27 mouse cellular contexts compared by ENCODE assay signal in the genomic region with DNA sequence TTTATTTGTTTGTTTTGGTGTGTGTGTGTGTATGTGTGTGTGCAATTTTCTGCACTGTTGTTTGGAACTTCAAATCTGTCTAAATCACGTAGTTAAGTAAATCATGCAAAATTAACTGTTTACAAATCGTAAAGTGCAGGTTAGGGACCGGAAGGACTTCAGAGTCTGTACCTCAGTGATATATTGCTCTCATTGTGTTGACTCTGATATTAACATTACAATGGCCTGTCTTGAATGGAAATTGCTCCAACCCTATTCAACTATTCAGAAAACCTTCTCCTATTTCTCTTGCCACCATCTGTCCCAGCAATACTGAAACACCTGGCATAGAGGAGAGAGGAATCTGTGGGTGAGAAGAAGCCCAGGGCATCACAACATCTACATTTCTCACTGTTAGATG.
DNase-seq lines count a peak whose midpoint lies in the region; ATAC-seq and TF ChIP-seq lines count a peak whose summit lies in the region.
"Had no signal": no experiment of that assay in that cellular context is flagged by ENCODE, and none has a peak within 500 bp of the region (broad histone marks: within the 10 kb centered on the region; RNA-seq: fewer than 3 reads in every experiment).

No protein-coding gene starts in this region.

- H3K27me3 ChIP-seq in hindbrain, embryonic 12.5 days, result no peaks in the 10 kb centered on the region
- H3K27me3 ChIP-seq in hindbrain, embryonic 16.5 days (replicated peaks; ENCODE audit: control insufficient read depth, insufficient read depth, low read length), result no peaks in the 10 kb centered on the region
- H3K27me3 ChIP-seq in neural tube, embryonic 11.5 days (ENCODE audit: control insufficient read depth, insufficient read depth, low read length), result no peaks in the 10 kb centered on the region
- no peaks in the 10 kb centered on the region for H3K27me3 ChIP-seq in neural tube, embryonic 15.5 days (replicated peaks)
- H3K27me3 ChIP-seq: embryonic facial prominence, embryonic 13.5 days; forebrain, embryonic 12.5 days; forebrain, embryonic 15.5 days; heart, embryonic 13.5 days; hindbrain, embryonic 13.5 days had no signal

- no peak overlapping the region for H3K9ac ChIP-seq in hindbrain, embryonic 12.5 days
- H3K9ac ChIP-seq in hindbrain, embryonic 16.5 days (ENCODE audit: low read depth, low read length), result no peak overlapping the region
- H3K9ac ChIP-seq in neural tube, embryonic 11.5 days (ENCODE audit: low read length), result no peak overlapping the region
- no peak overlapping the region for H3K9ac ChIP-seq in neural tube, embryonic 15.5 days (replicated peaks)
- H3K9ac ChIP-seq: embryonic facial prominence, embryonic 13.5 days; forebrain, embryonic 12.5 days; forebrain, embryonic 15.5 days; heart, embryonic 13.5 days; hindbrain, embryonic 13.5 days had no signal

- no peaks in the 10 kb centered on the region for H3K36me3 ChIP-seq in hindbrain, embryonic 12.5 days
- H3K36me3 ChIP-seq in hindbrain, embryonic 16.5 days (ENCODE audit: control insufficient read depth, insufficient read depth, low read length), result no peaks in the 10 kb centered on the region
- no peaks in the 10 kb centered on the region for H3K36me3 ChIP-seq in neural tube, embryonic 11.5 days (ENCODE audit: control insufficient read depth, insufficient read depth, low read length)
- H3K36me3 ChIP-seq in neural tube, embryonic 15.5 days, result no peaks in the 10 kb centered on the region
- H3K36me3 ChIP-seq: embryonic facial prominence, embryonic 10.5 days; embryonic facial prominence, embryonic 13.5 days; forebrain, embryonic 12.5 days; forebrain, embryonic 15.5 days; heart, embryonic 10.5 days; heart, embryonic 13.5 days; hindbrain, embryonic 13.5 days had no signal

- H3K4me3 ChIP-seq in hindbrain, embryonic 12.5 days, result no peak overlapping the region
- H3K4me3 ChIP-seq in hindbrain, embryonic 16.5 days (ENCODE audit: low read length), result no peak overlapping the region
- H3K4me3 ChIP-seq in neural tube, embryonic 11.5 days (ENCODE audit: low read depth, low read length), result no peak overlapping the region
- H3K4me3 ChIP-seq in neural tube, embryonic 15.5 days (replicated peaks), result no peak overlapping the region
- H3K4me3 ChIP-seq in gastrocnemius, adult 2 months, result no peak overlapping the region
- H3K4me3 ChIP-seq: embryonic facial prominence, embryonic 10.5 days; embryonic facial prominence, embryonic 13.5 days; erythroblast, embryonic 14.5 days; forebrain, embryonic 12.5 days; forebrain, embryonic 15.5 days; heart, adult 2 months; heart, embryonic 10.5 days; heart, embryonic 13.5 days; hindbrain, embryonic 13.5 days had no signal

- DNase-seq in embryo, embryonic 10 days (ENCODE audit: low spot score), result peak; percentile 6
- DNase-seq in embryo, embryonic 11 days, result no peak
- DNase-seq in neural tube, embryonic 11.5 days (ENCODE audit: low spot score), result no peak
- peak; percentile 26 for DNase-seq in mesoderm, embryonic 11.5 days (ENCODE audit: low read depth, low spot score)
- no peak for DNase-seq in gastrocnemius, adult 2 months
- DNase-seq: adrenal gland, postnatal 10 days; adrenal gland, postnatal 36 days; cerebellum, adult 11 months; cerebellum, adult 2 months; cerebellum, adult 9-11 months; cerebellum, postnatal 25 days; gastrocnemius, postnatal 10 days; gastrocnemius, postnatal 36 days; heart, adult 2 months; heart, postnatal 14 days; heart, postnatal 4 days had no signal

- H3K27ac ChIP-seq in hindbrain, embryonic 12.5 days, result no peak overlapping the region
- no peak overlapping the region for H3K27ac ChIP-seq in hindbrain, embryonic 16.5 days (ENCODE audit: low read depth, low read length)
- H3K27ac ChIP-seq in neural tube, embryonic 11.5 days (ENCODE audit: low read depth, low read length), result no peak overlapping the region
- H3K27ac ChIP-seq in neural tube, embryonic 15.5 days (replicated peaks), result no peak overlapping the region
- no peak overlapping the region for H3K27ac ChIP-seq in gastrocnemius, adult 2 months
- H3K27ac ChIP-seq: embryonic facial prominence, embryonic 10.5 days; embryonic facial prominence, embryonic 13.5 days; forebrain, embryonic 12.5 days; forebrain, embryonic 15.5 days; heart, adult 2 months; heart, embryonic 10.5 days; heart, embryonic 13.5 days; hindbrain, embryonic 13.5 days had no signal

- intact Hi-C loops in gastrocnemius, adult 2 months (cut with DNase I), result no loop called here

- 38% methylated on average over 3 of the region's 3 CpGs for WGBS in hindbrain, embryonic 12.5 days
- WGBS in hindbrain, embryonic 16.5 days, result 37% methylated on average over 3 of the region's 3 CpGs
- 36% methylated on average over 3 of the region's 3 CpGs for WGBS in neural tube, embryonic 11.5 days
- 8% methylated on average over 3 of the region's 3 CpGs for WGBS in neural tube, embryonic 15.5 days

- no peak for TF ChIP-seq CTCF in gastrocnemius, adult 2 months (IDR thresholded peaks at IDR 0.05)

- no peak overlapping the region for H3K4me2 ChIP-seq in hindbrain, embryonic 12.5 days (replicated peaks)
- H3K4me2 ChIP-seq in hindbrain, embryonic 16.5 days (ENCODE audit: low read length), result no peak overlapping the region
- no peak overlapping the region for H3K4me2 ChIP-seq in neural tube, embryonic 11.5 days (ENCODE audit: low read depth)
- no peak overlapping the region for H3K4me2 ChIP-seq in neural tube, embryonic 15.5 days
- H3K4me2 ChIP-seq: embryonic facial prominence, embryonic 13.5 days; forebrain, embryonic 12.5 days; forebrain, embryonic 15.5 days; heart, embryonic 13.5 days; hindbrain, embryonic 13.5 days had no signal

- no peaks in the 10 kb centered on the region for H3K9me3 ChIP-seq in hindbrain, embryonic 12.5 days (replicated peaks)
- H3K9me3 ChIP-seq in hindbrain, embryonic 16.5 days (ENCODE audit: control insufficient read depth, low read length), result no peaks in the 10 kb centered on the region
- no peaks in the 10 kb centered on the region for H3K9me3 ChIP-seq in neural tube, embryonic 11.5 days (ENCODE audit: control insufficient read depth, low read length)
- H3K9me3 ChIP-seq in neural tube, embryonic 15.5 days (replicated peaks), result no peaks in the 10 kb centered on the region
- H3K9me3 ChIP-seq: embryonic facial prominence, embryonic 10.5 days; embryonic facial prominence, embryonic 13.5 days; forebrain, embryonic 12.5 days; forebrain, embryonic 15.5 days; heart, embryonic 10.5 days; heart, embryonic 13.5 days; hindbrain, embryonic 13.5 days had no signal

- H3K4me1 ChIP-seq in hindbrain, embryonic 12.5 days, result peaks cover 2% of the 10 kb centered on the region; the same call in 1 of the 2 replicates
- no peaks in the 10 kb centered on the region for H3K4me1 ChIP-seq in hindbrain, embryonic 16.5 days (ENCODE audit: control insufficient read depth, insufficient read depth, low read depth, low read length)
- H3K4me1 ChIP-seq in neural tube, embryonic 11.5 days (ENCODE audit: control insufficient read depth, insufficient read depth, low read length), result no peaks in the 10 kb centered on the region
- no peaks in the 10 kb centered on the region for H3K4me1 ChIP-seq in neural tube, embryonic 15.5 days
- H3K4me1 ChIP-seq: embryonic facial prominence, embryonic 10.5 days; embryonic facial prominence, embryonic 13.5 days; forebrain, embryonic 15.5 days; heart, embryonic 10.5 days; heart, embryonic 13.5 days; hindbrain, embryonic 13.5 days had no signal

- 0 out of 2 replicates have a peak, but pooled peaks have one; percentile 26 for ATAC-seq in hindbrain, embryonic 12.5 days (ENCODE audit: low FRiP score)
- ATAC-seq in hindbrain, embryonic 16.5 days, result no peak
- ATAC-seq in neural tube, embryonic 11.5 days (ENCODE audit: insufficient read depth, low FRiP score, low TSS enrichment), result peak; percentile 50
- ATAC-seq in neural tube, embryonic 15.5 days (ENCODE audit: low FRiP score), result no peak
- ATAC-seq: forebrain, embryonic 15.5 days had no signal

Comparison
In these comparisons a context has a peak if more than half of its experiments do, and no peak if none do; other contexts are left out.
1. DNase-seq: peak in embryo, embryonic 10 days (single experiment) and mesoderm, embryonic 11.5 days (single experiment); none in embryo, embryonic 11 days (single experiment), neural tube, embryonic 11.5 days (single experiment) and gastrocnemius, adult 2 months (single experiment).
2. ATAC-seq: peak in hindbrain, embryonic 12.5 days (single experiment) and neural tube, embryonic 11.5 days (single experiment); none in hindbrain, embryonic 16.5 days (single experiment) and neural tube, embryonic 15.5 days (single experiment).